Mouse (Mus musculus) forebrain, embryonic 14.5 days (tissue): ENCODE data around the gene Rplp0. TPM values are rescaled to one million over a fixed set of nuclear protein-coding genes. Genes with fewer than 3 reads are reported as not detected.

Source experiments
- microRNA-seq: library from miRNA; unstranded; fragments of <30 nt; microRNA quantifications from one replicate; pipeline ENCODE4, GENCODE M21; 2016
- polyA plus RNA-seq: library from polyadenylated mRNA; unstranded; fragments of >200 nt; fragmentation: Nextera tagmentation; extraction: Ambion mirVana; gene quantifications from 2 replicates; pipeline ENCODE4 v1.2.1, GENCODE M21; 2014

The Rplp0 gene
- polyA plus RNA-seq, 1 experiment from 2014 or later = 1,434 TPM

Small RNA genes within 50 kb of the gene (microRNA-seq; reads per million reads assigned to microRNA genes)
- 0.40 reads per million for gene Mir7029

Other genes with a start within 250 kb of the Rplp0 start
- 165 and 169 TPM in 2 replicates for gene Srsf9, start 232.3 kb upstream of the Rplp0 start, polyA plus RNA-seq
- gene Gatc, start 218.3 kb upstream of the Rplp0 start, polyA plus RNA-seq = 30.1 and 32.9 TPM in 2 replicates
- 56.4 and 57.6 TPM in 2 replicates for gene Triap1, start 218.2 kb upstream of the Rplp0 start, polyA plus RNA-seq
- gene Cox6a1, start 210.5 kb upstream of the Rplp0 start, polyA plus RNA-seq = 1,083 and 1,200 TPM in 2 replicates
- gene Msi1, start 129.9 kb upstream of the Rplp0 start, polyA plus RNA-seq = 63.3 and 69.4 TPM in 2 replicates
- gene Pla2g1b, start 93.2 kb upstream of the Rplp0 start, polyA plus RNA-seq = not detected in 2 replicates
- 19.5 and 24.3 TPM in 2 replicates for gene Sirt4, start 74.7 kb upstream of the Rplp0 start, polyA plus RNA-seq
- gene Pxn, start 52.8 kb upstream of the Rplp0 start, polyA plus RNA-seq = 7.5 and 9.8 TPM in 2 replicates
- gene Gcn1l1, start 5.8 kb downstream of the Rplp0 start, polyA plus RNA-seq = 29.2 and 41.2 TPM in 2 replicates
- gene Rab35, start 72.4 kb downstream of the Rplp0 start, polyA plus RNA-seq = 17.7 and 18.7 TPM in 2 replicates
- 16.0 and 21.8 TPM in 2 replicates for gene Bicdl1, start 172.2 kb downstream of the Rplp0 start, polyA plus RNA-seq